Mouse (Mus musculus): ENCODE measurements around the gene Tbc1d1. TPM values are rescaled to one million over a fixed set of nuclear protein-coding genes. Genes with fewer than 3 reads are reported as not detected.

The Tbc1d1 gene
- total and polyA plus RNA-seq, 3 experiments = 26.0 to 38.6 (median 31.9) TPM

DNA sequence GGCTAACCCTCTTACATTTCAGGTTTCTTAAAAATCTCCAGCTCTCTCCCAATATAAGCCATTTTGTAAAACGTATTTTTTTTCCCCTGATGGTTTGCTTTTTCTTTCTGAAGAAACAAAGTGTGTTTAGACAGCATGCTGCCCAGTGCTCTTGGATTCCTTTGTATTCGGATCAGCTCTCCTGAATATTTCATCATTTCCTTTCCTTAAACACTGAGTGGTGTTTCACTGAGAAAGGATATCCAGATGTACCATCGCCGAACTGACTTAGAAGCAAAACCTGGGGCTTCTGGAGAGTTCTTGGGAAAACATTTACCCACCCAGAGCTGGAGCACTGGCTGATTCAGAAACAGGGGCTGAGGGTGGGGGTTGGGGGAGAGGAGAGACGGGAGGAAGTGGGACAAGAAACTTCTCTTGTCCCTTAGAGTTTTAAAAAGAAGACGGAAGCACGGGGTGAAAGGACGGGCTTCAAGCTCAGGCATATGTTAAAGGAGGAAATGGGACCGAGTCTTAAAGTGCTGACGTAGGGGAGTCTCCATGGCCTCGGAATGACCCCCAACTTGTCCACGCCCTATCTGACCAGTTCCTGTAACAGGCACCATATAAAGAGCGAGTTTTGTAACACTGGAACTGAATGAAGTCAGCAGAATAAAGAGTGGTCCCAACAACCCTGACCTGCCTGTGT is 222.6 kb downstream of the Tbc1d1 start:
- Histone ChIP-seq H3K79me2 (replicated peaks; ENCODE audit: control insufficient read depth, extremely low read depth, insufficient read depth, poor library complexity, severe bottlenecking) (no peaks in the 10 kb centered on the region), H3K27me3 (replicated peaks) (no peaks in the 10 kb centered on the region), H3K27ac (ENCODE audit: insufficient read depth, low read depth) (no peak overlapping the region), H3K9ac (ENCODE audit: insufficient read depth, low read depth) (no peak overlapping the region), H3K36me3 (replicated peaks in 1 of 2; ENCODE audit: control insufficient read depth in 1 of 2, insufficient read depth in 1 of 2, low read length in 1 of 2) (no peaks in the 10 kb centered on the region), H3K9me3 (replicated peaks; ENCODE audit: low read length) (no peaks in the 10 kb centered on the region), H3K4me2 (ENCODE audit: insufficient read depth, low read depth, poor library complexity, severe bottlenecking) (no peak overlapping the region), H3K4me3 (replicated peaks in 1 of 3; ENCODE audit: low read depth in 2 of 3, low read length in 2 of 3, poor library complexity in 1 of 3) (no peak overlapping the region), H3K4me1 (ENCODE audit: control insufficient read depth in 1 of 2, insufficient read depth in 2 of 2) (peaks cover 5 to 24% of the 10 kb centered on the region in 2 experiments; a peak in 3 of 4 replicates)
- DNase-seq (ENCODE audit: extremely low read depth) = no peak
- TF ChIP-seq UBTF (IDR thresholded peaks at IDR 0.05; ENCODE audit: low read depth, low read length) (no peak), CHD2 (IDR thresholded peaks at IDR 0.05; ENCODE audit: low read length) (no peak), JUND (conservative IDR thresholded peaks at IDR 0.05; ENCODE audit: low read depth, low read length) (no peak), ZKSCAN1 (IDR thresholded peaks at IDR 0.05; ENCODE audit: borderline replicate concordance, low read depth, low read length) (no peak), USF1 (IDR thresholded peaks at IDR 0.05; ENCODE audit: low read depth, low read length) (no peak), BHLHE40 (IDR thresholded peaks at IDR 0.05; ENCODE audit: low read depth, low read length) (no peak), SIN3A (IDR thresholded peaks at IDR 0.05; ENCODE audit: low read length) (no peak), MYC (IDR thresholded peaks at IDR 0.05; ENCODE audit: low read depth, low read length) (no peak), PAX5 (IDR thresholded peaks at IDR 0.05; ENCODE audit: low read length) (no peak)
- dilution Hi-C loops (cut with MboI; ENCODE audit: extremely low pct_ligation_motif_present, extremely low pct_unique_long_range_greater_than_20kb, low sequenced_read_pairs) = no loop called here
- in situ Hi-C loops (cut with MboI; ENCODE audit: low pct_ligation_motif_present, low pct_unique_long_range_greater_than_20kb, low sequenced_read_pairs) = no loop called here

DNA sequence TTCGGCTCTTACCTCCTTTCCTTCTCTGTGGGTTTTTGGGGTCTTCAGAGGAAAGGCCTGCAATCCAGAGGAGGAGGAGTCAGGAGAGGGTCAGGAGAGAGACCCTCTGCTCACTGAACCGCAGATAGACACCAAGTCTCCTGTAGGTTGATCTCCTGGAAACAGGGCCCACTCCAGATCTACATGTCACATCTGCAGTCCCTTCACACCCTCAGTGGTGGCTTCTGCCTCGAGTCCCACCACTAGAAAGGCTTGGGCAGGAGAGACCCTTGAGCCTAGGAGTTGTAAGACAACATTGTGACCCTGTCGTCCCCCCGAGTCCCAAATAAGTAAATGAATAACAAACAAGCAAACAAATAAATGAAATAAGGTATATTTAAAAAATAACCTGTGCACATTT is 223.7 kb downstream of the Tbc1d1 start:
- TF ChIP-seq ZNF384 (IDR thresholded peaks at IDR 0.05; ENCODE audit: low read depth, low read length) (no peak), ZKSCAN1 (IDR thresholded peaks at IDR 0.05; ENCODE audit: borderline replicate concordance, low read depth, low read length) (no peak), USF2 (conservative IDR thresholded peaks at IDR 0.05; ENCODE audit: low read depth, low read length) (no peak)
- Histone ChIP-seq H3K9ac (ENCODE audit: insufficient read depth, low read depth) (no peak overlapping the region), H3K9me3 (replicated peaks; ENCODE audit: low read length) (no peaks in the 10 kb centered on the region), H3K27ac (ENCODE audit: insufficient read depth, low read depth) (no peak overlapping the region), H3K4me1 (ENCODE audit: control insufficient read depth in 1 of 2, insufficient read depth in 2 of 2) (peaks cover 5 to 24% of the 10 kb centered on the region in 2 experiments; a peak in 3 of 4 replicates), H3K36me3 (replicated peaks in 1 of 2; ENCODE audit: control insufficient read depth in 1 of 2, insufficient read depth in 1 of 2, low read length in 1 of 2) (no peaks in the 10 kb centered on the region), H3K27me3 (replicated peaks) (no peaks in the 10 kb centered on the region), H3K4me2 (ENCODE audit: insufficient read depth, low read depth, poor library complexity, severe bottlenecking) (no peak overlapping the region), H3K79me2 (replicated peaks; ENCODE audit: control insufficient read depth, extremely low read depth, insufficient read depth, poor library complexity, severe bottlenecking) (no peaks in the 10 kb centered on the region), H3K4me3 (replicated peaks in 1 of 3; ENCODE audit: low read depth in 2 of 3, low read length in 2 of 3, poor library complexity in 1 of 3) (no peak overlapping the region)
- dilution Hi-C loops (cut with MboI; ENCODE audit: extremely low pct_ligation_motif_present, extremely low pct_unique_long_range_greater_than_20kb, low sequenced_read_pairs) (no loop called here), in situ Hi-C loops (cut with MboI; ENCODE audit: low pct_ligation_motif_present, low pct_unique_long_range_greater_than_20kb, low sequenced_read_pairs) (loop anchor here (10.0 kb wide), 1 partner anchor 115 kb away; no protein-coding TSS in a partner anchor)
- no peak for DNase-seq (ENCODE audit: extremely low read depth)

DNA sequence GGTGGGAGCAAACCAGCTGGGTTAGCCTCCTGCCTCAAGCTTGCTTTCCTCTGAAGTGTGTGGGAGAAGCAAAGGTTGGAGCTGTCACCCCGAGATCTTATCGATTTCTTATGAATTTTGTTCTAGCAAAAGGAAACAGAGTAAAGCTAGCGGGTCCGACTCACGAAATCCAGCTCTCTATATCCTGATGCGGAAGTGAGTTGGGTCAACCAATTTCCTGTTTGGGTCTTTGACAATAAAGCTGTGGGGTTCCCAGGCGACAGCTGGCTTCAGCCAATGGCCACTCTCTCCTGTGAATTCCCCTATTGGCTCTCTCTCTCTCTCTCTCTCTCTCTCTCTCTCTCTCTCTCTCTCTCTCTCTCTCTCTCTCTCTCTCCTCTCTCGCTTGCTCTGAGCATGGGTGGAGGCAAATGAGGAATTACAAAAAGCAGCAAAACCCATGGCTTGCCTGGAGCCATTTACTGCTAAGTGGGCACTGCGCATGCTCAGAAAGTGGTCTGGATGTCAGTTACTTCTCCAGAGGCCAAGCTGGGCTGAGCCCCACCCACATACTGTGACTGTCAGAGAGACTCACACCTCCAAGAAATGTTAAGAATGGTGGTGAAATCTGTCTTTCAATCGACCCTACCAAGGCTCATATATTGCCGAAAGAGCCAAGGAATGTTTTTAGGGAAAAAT is 224.7 kb downstream of the Tbc1d1 start:
- dilution Hi-C loops (cut with MboI; ENCODE audit: extremely low pct_ligation_motif_present, extremely low pct_unique_long_range_greater_than_20kb, low sequenced_read_pairs) (no loop called here), in situ Hi-C loops (cut with MboI; ENCODE audit: low pct_ligation_motif_present, low pct_unique_long_range_greater_than_20kb, low sequenced_read_pairs) (loop anchor here (10.0 kb wide), 1 partner anchor 114 kb away; no protein-coding TSS in a partner anchor)
- no peak overlapping the region for H3K27ac ChIP-seq (ENCODE audit: insufficient read depth, low read depth)
- H3K79me2 ChIP-seq (replicated peaks; ENCODE audit: control insufficient read depth, extremely low read depth, insufficient read depth, poor library complexity, severe bottlenecking) = no peaks in the 10 kb centered on the region
- no peak overlapping the region for H3K4me2 ChIP-seq (ENCODE audit: insufficient read depth, low read depth, poor library complexity, severe bottlenecking)
- no peaks in the 10 kb centered on the region for H3K9me3 ChIP-seq (replicated peaks; ENCODE audit: low read length)
- H3K4me1 ChIP-seq (ENCODE audit: control insufficient read depth in 1 of 2, insufficient read depth in 2 of 2) = peaks cover 5 to 21% of the 10 kb centered on the region in 2 experiments; a peak in 3 of 4 replicates
- H3K36me3 ChIP-seq (replicated peaks in 1 of 2; ENCODE audit: control insufficient read depth in 1 of 2, insufficient read depth in 1 of 2, low read length in 1 of 2) = no peaks in the 10 kb centered on the region
- TF ChIP-seq ETS1 (conservative IDR thresholded peaks at IDR 0.05; ENCODE audit: low read depth, low read length) (no peak), BHLHE40 (IDR thresholded peaks at IDR 0.05; ENCODE audit: low read depth, low read length) (no peak), CHD2 (IDR thresholded peaks at IDR 0.05; ENCODE audit: low read length) (no peak)
- DNase-seq (ENCODE audit: extremely low read depth) = no peak
- H3K27me3 ChIP-seq (replicated peaks) = no peaks in the 10 kb centered on the region
- H3K4me3 ChIP-seq (replicated peaks in 1 of 3; ENCODE audit: low read depth in 2 of 3, low read length in 2 of 3, poor library complexity in 1 of 3) = no peak overlapping the region
- H3K9ac ChIP-seq (ENCODE audit: insufficient read depth, low read depth) = no peak overlapping the region
